Mouse (Mus musculus): ENCODE results near the gene Col6a1.

DNA sequence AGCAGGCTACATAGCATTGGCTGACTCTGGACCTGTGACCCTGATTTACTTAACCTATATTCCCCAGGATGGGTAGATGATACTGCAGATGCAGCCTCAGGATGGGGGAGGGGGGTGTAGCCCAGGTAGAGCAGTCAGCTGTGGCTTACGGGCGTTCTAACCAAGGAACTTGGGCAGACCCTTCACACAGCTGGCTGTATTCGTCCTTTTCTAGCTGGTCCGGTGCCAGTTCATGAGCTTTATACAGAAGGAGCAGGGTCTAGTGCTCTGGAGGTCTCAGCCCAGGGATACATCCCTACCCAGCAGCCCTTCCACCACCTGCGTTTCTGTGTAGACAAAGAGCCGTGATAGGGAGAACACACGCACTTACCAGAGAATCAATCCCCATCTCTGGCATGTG is 1.3 kb upstream of the Col6a1 start:
- TF ChIP-seq GATA1 (IDR thresholded peaks at IDR 0.05; ENCODE audit: borderline replicate concordance, low read length) (no peak), FLI1 (IDR thresholded peaks at IDR 0.05; ENCODE audit: low read length) (no peak)
